Mouse (Mus musculus) neural tube, embryonic 11.5 days (tissue): ENCODE data around the gene Tcaf1. TPM values are rescaled to one million over a fixed set of nuclear protein-coding genes. Genes with fewer than 3 reads are reported as not detected.

Experiments
- ATAC-seq: fragments of 200-750 bp; cut with Nextera tagmentation; 2 replicates; pipeline ENCODE4 v1.8.0; 2017; ENCODE audit warnings: moderate number of reproducible peaks, mild to moderate bottlenecking, moderate TSS enrichment, moderate library complexity; ENCODE audit not compliant: insufficient read depth, low FRiP score, low TSS enrichment
- DNase-seq: peaks from one replicate; pipeline ENCODE4 v3.0.0-alpha.2; 2015; ENCODE audit warnings: low spot score
- H3K27ac ChIP-seq: fragments of 300-500 bp; sonication (generic); 2 replicates; pipeline ENCODE4 v1.5.1; 2014; ENCODE audit warnings: low read depth, mild to moderate bottlenecking, low read length
- H3K27me3 ChIP-seq: fragments of 300-500 bp; sonication (generic); 2 replicates; pipeline ENCODE4 v1.6.1; 2014; ENCODE audit warnings: mild to moderate bottlenecking, low read length, mixed read lengths; ENCODE audit not compliant: control insufficient read depth, insufficient read depth
- H3K36me3 ChIP-seq: fragments of 300-500 bp; sonication (generic); 2 replicates; pipeline ENCODE4 v1.6.1; 2014; ENCODE audit warnings: mild to moderate bottlenecking, low read length, moderate library complexity, mixed read lengths; ENCODE audit not compliant: control insufficient read depth, insufficient read depth
- H3K4me1 ChIP-seq: fragments of 300-500 bp; sonication (generic); 2 replicates; pipeline ENCODE4 v1.6.1; 2014; ENCODE audit warnings: low read length, mixed read lengths; ENCODE audit not compliant: control insufficient read depth, insufficient read depth
- H3K4me2 ChIP-seq: fragments of 300-500 bp; sonication (generic); 2 replicates; pipeline ENCODE4 v1.6.1; 2014; ENCODE audit warnings: low read depth, mild to moderate bottlenecking, moderate library complexity
- H3K4me3 ChIP-seq: fragments of 300-500 bp; sonication (generic); 2 replicates; pipeline ENCODE4 v1.5.1; 2014; ENCODE audit warnings: low read depth, low read length
- H3K9ac ChIP-seq: fragments of 300-500 bp; sonication (generic); 2 replicates; pipeline ENCODE4 v1.6.1; 2014; ENCODE audit warnings: mild to moderate bottlenecking, low read length
- H3K9me3 ChIP-seq: fragments of 300-500 bp; sonication (generic); 2 replicates; pipeline ENCODE4 v1.6.1; 2016; ENCODE audit warnings: low read length; ENCODE audit not compliant: control insufficient read depth
- WGBS: fragments of 180-500 bp; shearing (Covaris S2); extraction: QIAGEN DNeasy Blood & Tissue Kit; methylation state at CpG from one replicate; pipeline ENCODE4 v1.1.7; 2014; 5-methylcytosine and 5-hydroxymethylcytosine counted together
- polyA plus RNA-seq: library from polyadenylated mRNA; unstranded; fragments of >200 nt; fragmentation: Nextera tagmentation; extraction: Ambion mirVana; gene quantifications from 2 replicates; pipeline ENCODE4 v1.2.1, GENCODE M21; 2014

Tcaf1 gene
- 149 and 168 TPM in 2 replicates for polyA plus RNA-seq

DNA sequence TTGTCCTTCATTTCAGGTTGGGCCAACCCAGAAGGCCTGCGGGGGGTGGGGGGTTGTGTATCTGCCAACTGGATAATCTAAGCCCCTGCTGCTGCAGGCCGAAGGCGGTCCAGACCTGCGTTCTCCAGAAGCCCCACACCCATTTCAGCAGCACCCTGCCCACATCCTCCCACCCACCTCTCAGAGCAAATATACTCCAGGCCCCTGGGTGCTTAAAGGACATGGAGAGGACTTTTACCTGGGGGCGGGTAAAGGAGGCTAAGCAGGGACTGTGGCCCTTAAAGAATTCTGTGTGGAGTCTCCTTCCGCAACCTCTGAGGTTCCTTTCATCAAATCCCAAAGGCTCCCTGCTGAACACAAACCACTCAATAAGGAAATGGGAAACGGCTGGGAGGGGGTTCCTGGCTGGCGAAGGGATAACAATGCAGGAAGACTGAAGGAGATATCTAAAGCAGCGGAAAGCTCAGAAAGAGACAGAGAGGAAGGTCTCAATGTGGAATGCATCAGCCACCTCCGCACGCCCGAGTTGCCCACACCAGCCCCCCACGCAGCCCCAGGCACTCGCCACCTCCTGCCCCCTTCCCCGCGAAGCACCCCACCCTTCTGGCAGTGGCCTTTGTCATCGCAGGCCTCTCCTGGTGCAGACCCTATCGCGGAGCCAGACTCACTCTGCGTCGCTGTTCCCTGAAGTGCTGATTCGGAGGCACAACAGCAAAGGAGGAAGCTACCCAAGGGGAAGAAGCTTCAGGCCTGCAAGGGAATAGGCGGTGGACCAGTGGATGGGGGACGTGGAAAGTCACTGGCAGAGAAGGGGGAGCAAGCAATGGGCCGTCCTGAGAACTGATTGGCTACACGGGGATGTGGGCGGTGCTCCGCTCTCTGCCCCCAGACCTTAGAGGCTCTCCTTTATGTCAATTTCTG lies at the start of gene Tcaf1:
Gene Tcaf1, minus strand, starts transcription at position 798 of the 921 bp plus-strand sequence.
- 2% methylated on average over 28 of the region's 28 CpGs for WGBS
- H3K4me3 ChIP-seq, result peak within 1 kb of the TSS; percentile 74
- H3K9ac ChIP-seq, result peak within 1 kb of the TSS; percentile 88
- H3K36me3 ChIP-seq, result no peaks in the 10 kb centered on the region
- ATAC-seq, result peak; percentile 100
- peak; percentile 84 for DNase-seq
- H3K4me1 ChIP-seq, result 0 out of 2 replicates have a peak, but pooled peaks cover 2% of the 10 kb centered on the region
- H3K9me3 ChIP-seq, result no peaks in the 10 kb centered on the region
- H3K4me2 ChIP-seq, result peak within 1 kb of the TSS; percentile 71
- no peaks in the 10 kb centered on the region for H3K27me3 ChIP-seq
- peak within 1 kb of the TSS; percentile 92 for H3K27ac ChIP-seq

GRCm38 (mm10) chr6:42756104-42756503 lies 46.2 kb upstream of the Tcaf1 start, which contains the start of gene Olfr38:
Gene Olfr38, plus strand, starts transcription at chr6:42756404.
- Histone ChIP-seq H3K4me3 (no peak within 1 kb of the TSS), H3K4me1 (no peaks in the 10 kb centered on the region), H3K27me3 (no peaks in the 10 kb centered on the region), H3K9ac (no peak within 1 kb of the TSS), H3K36me3 (no peaks in the 10 kb centered on the region), H3K4me2 (no peak within 1 kb of the TSS), H3K27ac (no peak within 1 kb of the TSS), H3K9me3 (no peaks in the 10 kb centered on the region)
- DNase-seq, result no peak
- WGBS, result 58% methylated on average over 1 of the region's 1 CpGs
- no peak for ATAC-seq

DNA sequence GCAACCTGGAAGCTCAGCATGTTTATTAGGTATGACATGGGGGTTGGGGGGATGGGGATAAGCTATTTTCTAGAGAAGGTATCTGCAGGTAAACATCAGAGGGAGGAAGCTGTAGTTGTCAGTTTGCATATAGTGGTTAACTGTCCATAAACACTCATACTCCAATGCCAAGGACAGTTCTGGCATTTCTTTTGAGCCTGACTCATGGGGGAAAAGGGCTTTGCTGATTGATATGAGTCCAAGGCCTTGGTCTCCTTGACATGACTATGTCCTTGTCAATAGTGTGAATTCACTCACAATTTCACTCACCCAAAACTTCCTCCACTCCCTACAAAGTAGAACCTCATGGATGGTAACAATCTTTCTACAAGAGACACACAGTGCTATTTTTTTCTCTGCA lies 38.0 kb upstream of the Tcaf1 start:
- no peak for DNase-seq
- no peaks in the 10 kb centered on the region for H3K27me3 ChIP-seq
- H3K4me1 ChIP-seq, result no peaks in the 10 kb centered on the region

GRCm38 (mm10) chr6:42742303-42742702 lies 32.4 kb upstream of the Tcaf1 start:
- no peak overlapping the region for H3K4me3 ChIP-seq
- H3K4me2 ChIP-seq, result no peak overlapping the region
- ATAC-seq (no peak), DNase-seq (no peak)
- no peaks in the 10 kb centered on the region for H3K36me3 ChIP-seq
- H3K9ac ChIP-seq, result no peak overlapping the region
- no peaks in the 10 kb centered on the region for H3K27me3 ChIP-seq
- no peaks in the 10 kb centered on the region for H3K9me3 ChIP-seq
- no peaks in the 10 kb centered on the region for H3K4me1 ChIP-seq
- no peak overlapping the region for H3K27ac ChIP-seq
- 80% methylated on average over 5 of the region's 5 CpGs for WGBS

More for the DNA sequence above, 38.0 kb upstream of the Tcaf1 start:
- Histone ChIP-seq H3K9me3 (no peaks in the 10 kb centered on the region), H3K27ac (no peak overlapping the region), H3K36me3 (no peaks in the 10 kb centered on the region), H3K9ac (no peak overlapping the region), H3K4me2 (no peak overlapping the region), H3K4me3 (no peak overlapping the region)
- no peak for ATAC-seq

- no peak for ATAC-seq
- Histone ChIP-seq H3K36me3 (no peaks in the 10 kb centered on the region), H3K27ac (no peak within 1 kb of the TSS), H3K9me3 (no peaks in the 10 kb centered on the region), H3K4me2 (no peak within 1 kb of the TSS), H3K27me3 (no peaks in the 10 kb centered on the region), H3K4me1 (no peaks in the 10 kb centered on the region), H3K4me3 (no peak within 1 kb of the TSS), H3K9ac (no peak within 1 kb of the TSS)
- 92% methylated on average over 1 of the region's 1 CpGs for WGBS
- DNase-seq, result no peak
These were observed 29.2 kb upstream of the Tcaf1 start, which contains the start of gene Olfr453 for GRCm38 (mm10) chr6:42739071-42739470. Gene Olfr453, plus strand, starts transcription at chr6:42739371.

DNA sequence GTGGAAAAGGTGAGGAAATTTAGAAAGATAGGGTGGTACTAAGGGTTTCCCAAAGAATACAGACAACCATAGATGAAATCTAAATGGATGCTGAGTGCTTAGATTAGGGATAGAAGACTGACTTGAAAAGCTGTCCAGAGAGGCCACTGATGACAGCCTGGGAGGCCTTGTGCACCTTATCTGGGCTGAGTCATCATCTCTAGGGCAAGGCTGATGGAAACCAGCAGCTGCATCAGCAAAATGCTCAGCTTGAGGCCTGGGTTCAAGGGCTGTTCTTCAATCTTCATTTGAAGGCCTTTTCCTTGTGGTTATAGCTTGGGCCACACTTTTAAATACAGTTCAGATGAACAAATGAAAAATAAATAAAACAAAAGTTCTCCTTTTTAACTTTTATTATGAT lies 8.1 kb upstream of the Tcaf1 start:
- H3K27ac ChIP-seq, result no peak overlapping the region
- no peak overlapping the region for H3K4me2 ChIP-seq
- no peaks in the 10 kb centered on the region for H3K27me3 ChIP-seq
- H3K4me1 ChIP-seq, result no peaks in the 10 kb centered on the region
- no peak for ATAC-seq
- no peak overlapping the region for H3K4me3 ChIP-seq
- DNase-seq, result no peak
- H3K36me3 ChIP-seq, result no peaks in the 10 kb centered on the region
- no peak overlapping the region for H3K9ac ChIP-seq
- no peaks in the 10 kb centered on the region for H3K9me3 ChIP-seq

- Histone ChIP-seq H3K4me2 (no peak overlapping the region), H3K27ac (no peak overlapping the region), H3K4me3 (no peak overlapping the region), H3K36me3 (no peaks in the 10 kb centered on the region), H3K4me1 (no peaks in the 10 kb centered on the region), H3K9ac (no peak overlapping the region), H3K9me3 (no peaks in the 10 kb centered on the region), H3K27me3 (no peaks in the 10 kb centered on the region)
- 77% methylated on average over 8 of the region's 8 CpGs for WGBS
- DNase-seq, result no peak
- ATAC-seq, result no peak
These were observed 4.8 kb upstream of the Tcaf1 start for GRCm38 (mm10) chr6:42714668-42715067.

GRCm38 (mm10) chr6:42692517-42693190 lies 17.2 kb downstream of the Tcaf1 start:
- H3K4me2 ChIP-seq, result peak overlapping the region; percentile 73
- peak overlapping the region; percentile 93 for H3K9ac ChIP-seq
- ATAC-seq (peak; percentile 91), DNase-seq (peak; percentile 89)
- no peaks in the 10 kb centered on the region for H3K36me3 ChIP-seq
- peaks cover 5% of the 10 kb centered on the region; the same call in 1 of the 2 replicates for H3K4me1 ChIP-seq
- WGBS, result under 1% methylated on average over 32 of the region's 32 CpGs
- no peaks in the 10 kb centered on the region for H3K9me3 ChIP-seq
- H3K4me3 ChIP-seq, result peak overlapping the region; percentile 77
- H3K27ac ChIP-seq, result peak overlapping the region; percentile 95
- H3K27me3 ChIP-seq, result no peaks in the 10 kb centered on the region
